Mouse (Mus musculus) WW6 (cell line): Measurements from ENCODE around the gene Orc3.

Experiments
- DNase-seq: peaks from one replicate; pipeline ENCODE4 v3.0.0-alpha.2; 2013; ENCODE audit warnings: low read depth, low spot score

Orc3 gene

DNA sequence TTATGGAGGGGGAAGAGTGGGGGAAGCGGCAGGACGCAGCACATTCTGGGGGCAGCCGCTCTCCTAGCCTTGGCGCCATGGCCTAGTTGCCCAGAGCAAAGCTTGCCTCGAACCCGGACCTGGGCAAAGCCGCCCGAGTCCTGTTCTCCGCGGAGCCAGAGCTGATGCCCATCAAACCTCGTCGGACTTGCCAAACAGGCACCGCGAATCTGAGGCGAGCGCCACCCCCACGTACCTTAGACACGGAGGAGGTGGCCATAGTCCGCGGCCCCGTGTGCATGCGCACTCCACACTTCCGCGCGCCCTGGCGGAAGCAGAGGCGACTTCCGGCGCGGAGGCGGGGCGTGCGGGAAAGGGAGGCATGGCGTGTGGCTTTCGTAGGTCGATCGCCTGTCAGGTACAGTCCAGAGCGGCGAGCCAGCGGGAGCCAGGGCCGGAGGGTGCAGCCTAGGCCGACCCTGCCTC lies at the start of gene Orc3, which contains the start of gene Rars2:
Orc3 (minus strand) TSS at position 315 of the 465 bp plus-strand sequence.
Rars2 (plus strand) TSS at position 328 of the 465 bp plus-strand sequence.
- peak; percentile 76 for DNase-seq

DNA sequence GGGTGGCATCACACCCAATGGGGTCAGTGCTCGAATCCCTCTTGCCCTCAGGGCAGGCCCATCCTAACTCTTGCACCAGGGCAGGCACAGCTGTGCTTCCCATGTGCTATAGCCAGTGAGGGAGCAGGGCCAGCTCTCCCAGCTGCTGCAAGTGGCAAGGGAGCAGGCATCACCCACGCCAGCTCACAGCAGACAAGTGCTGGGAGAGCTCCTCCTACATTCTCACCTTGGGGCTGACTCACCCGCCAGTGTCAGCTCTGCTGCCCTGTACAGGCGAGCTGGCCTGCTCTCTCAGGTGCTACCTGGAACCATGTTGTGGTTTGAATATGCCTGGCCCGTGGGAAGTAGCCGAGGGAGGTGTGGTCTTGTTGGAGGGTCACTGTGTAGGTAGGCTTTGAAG lies 47.2 kb upstream of the Orc3 start:
- DNase-seq, result no peak

DNA sequence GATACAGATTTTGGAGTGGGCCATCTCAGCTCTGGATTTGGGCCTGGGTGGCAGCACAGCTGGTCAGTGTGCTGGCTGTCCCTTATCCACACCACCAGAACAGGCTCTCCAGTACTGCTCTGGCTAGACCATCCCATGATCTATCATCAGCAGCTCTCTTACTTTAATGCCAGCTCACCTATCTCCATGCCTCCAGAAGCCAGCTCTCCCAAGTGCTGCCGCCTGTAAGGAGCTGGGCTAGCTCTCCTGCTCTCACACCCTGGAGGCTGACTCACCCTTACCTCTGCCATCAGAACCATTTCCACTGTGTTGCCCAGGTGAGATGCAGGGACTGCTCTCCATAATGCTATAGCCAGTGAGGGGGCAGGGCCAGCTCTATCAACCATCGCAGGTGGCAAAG lies 46.8 kb upstream of the Orc3 start:
- DNase-seq, result no peak

DNA sequence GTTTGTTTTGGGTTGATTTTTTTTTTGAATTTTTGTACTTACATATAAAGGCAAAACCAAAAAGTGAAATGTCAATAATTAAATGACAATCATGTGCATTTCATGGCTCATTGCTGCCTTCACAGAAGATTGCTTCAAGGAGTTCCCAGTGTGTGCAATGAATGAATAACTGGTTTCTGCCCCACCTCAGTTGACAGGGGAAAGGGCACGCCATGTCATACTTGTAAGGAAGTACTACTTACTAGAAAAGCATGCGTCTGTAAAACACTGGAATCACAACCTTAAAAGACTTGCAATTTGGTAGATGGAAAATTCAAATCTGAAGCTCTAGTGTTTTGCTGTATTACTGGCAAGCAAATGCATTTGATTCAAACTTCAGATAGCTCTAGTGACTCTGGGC lies 44.3 kb upstream of the Orc3 start:
- DNase-seq, result no peak

DNA sequence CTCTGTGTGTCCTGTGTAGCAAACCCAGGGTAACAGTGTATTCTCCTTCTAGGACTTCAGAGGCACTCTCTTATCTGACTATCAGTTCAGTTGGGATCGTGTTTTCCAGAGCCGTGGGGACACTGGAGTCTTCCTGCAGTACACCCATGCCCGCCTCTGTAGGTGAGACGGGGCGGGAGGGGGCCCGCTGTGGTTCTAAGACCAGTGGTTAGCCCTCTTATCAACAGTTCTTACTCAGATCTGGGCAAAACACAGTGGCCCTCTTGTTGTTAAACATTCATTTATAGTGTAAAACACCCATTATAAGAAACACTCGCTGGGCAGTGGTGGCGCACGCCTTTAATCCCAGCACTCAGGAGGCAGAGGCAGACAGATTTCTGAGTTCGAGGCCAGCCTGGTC lies 41.4 kb upstream of the Orc3 start:
- DNase-seq, result no peak

DNA sequence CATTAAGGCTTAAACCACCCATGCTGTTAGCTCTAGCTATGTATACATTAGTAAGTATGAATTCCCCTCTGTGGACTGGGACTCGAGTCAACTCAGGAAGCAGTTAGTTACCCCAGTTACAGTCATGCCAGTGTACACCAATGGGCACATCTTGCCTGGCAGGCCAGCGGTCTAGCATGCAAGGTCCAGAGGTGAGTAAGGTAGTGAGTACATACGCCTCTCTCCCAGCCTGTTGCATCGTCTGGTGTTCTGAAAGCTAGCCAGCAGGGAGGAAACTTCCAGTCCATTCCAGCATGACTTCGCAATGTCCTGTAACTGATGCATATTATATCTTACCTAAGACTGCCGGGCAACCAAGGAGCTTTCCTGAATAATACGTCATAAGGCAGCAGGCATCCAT lies 38.4 kb upstream of the Orc3 start:
- DNase-seq, result no peak

DNA sequence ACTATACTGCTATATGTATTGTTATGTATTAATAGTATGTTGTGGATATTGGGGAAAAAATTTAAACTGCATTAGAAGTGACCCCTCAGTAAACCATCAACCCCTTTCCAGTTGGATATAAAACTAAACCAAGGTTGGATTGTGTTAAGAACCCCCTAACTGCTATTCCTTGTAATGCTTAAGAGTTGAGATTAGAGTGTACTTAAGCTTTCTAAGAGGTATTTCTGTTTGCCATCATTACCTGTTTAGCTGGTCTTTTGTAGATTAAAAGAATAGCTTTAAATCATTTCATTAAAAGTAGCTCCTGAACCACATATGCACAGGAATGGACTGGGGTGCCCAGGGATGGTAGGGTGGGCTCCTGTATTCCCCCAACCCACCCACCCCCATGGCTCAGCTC lies 30.0 kb upstream of the Orc3 start:
- DNase-seq, result no peak

DNA sequence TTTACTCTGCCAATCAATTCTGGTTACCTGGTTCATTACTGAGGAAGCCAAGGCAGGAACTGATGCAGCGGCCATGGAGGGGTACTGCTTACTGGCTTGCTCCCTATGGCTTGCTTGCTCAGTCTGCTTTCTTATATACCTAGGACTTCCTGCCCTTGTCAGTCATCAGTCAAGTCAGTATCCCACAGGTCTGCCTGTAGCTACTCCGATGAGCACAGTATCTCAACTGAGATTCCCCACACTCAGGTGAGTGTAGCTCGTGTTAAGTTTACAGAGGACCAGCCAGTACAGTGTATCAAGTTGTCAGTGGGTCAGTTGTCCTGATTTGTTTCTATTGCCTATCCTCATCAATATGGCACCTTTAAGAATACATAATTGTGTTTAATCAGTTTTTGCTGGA lies 26.0 kb upstream of the Orc3 start:
- no peak for DNase-seq

DNA sequence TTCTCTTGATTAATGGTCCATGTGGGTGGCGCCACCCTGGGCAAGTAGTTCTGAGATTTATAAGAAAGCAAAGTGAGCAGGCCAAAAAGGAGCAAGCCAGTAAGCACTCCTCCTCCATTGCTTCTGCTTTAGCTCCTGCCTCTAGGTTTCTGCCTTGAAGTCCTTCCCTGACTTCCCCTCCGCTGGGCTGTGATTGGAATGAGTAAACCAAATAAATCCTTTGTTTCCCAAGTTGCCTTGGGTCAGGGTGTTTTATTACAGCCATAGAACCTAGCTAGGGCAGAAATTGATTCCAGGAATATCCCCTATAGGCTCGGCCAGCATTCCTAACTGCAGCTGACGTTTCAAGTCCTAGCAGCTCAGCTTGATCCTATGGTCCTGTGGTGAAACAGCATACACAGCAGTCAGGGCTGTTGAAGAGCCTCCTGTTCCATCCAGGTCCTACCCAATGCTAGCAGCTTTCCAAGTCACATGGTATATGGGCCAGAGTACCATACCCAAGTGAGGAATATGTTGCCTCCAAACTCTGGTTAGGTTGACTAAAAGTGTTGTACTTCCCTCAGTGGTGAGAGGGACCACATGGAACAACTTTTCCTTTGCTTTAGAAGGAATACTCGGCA lies 25.1 kb upstream of the Orc3 start:
- no peak for DNase-seq

DNA sequence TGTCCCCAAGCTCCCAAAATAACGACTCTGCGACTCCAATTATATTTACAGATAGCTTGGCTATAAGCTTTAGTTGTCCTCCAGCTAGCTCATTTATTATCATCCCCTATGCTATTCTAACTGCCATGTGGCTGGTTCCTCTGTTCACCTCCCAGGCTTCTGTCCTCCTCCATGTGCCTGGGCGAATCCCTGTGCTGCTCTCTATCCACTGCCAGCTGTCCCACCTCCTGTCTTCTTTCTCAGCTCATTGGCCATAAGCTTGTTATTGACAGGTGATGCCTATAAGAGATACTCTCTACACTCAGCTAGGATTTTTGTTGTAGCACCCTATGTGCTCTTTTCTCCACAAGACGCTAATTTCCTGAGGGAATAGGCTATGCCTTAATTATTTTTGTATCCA lies 23.1 kb upstream of the Orc3 start:
- DNase-seq, result no peak

DNA sequence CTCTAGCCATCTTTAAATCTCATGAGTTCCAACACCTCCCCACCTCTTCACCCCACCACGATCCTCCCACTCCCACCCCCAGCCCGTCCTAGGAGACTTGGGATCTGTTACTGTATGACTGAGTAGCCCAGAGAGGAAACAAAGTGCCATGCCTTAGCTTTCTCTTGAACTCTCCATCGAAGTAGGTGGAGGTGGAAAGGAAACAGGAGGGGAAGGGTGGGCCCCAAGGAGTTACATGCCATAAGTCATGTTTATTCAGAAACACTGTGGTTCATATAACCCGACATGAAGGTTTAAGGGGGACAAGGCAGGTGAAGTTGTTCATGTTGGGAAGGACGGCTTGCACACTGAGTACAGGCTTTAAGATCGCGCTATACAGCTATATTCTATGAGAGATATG lies 22.6 kb upstream of the Orc3 start:
- DNase-seq, result no peak

DNA sequence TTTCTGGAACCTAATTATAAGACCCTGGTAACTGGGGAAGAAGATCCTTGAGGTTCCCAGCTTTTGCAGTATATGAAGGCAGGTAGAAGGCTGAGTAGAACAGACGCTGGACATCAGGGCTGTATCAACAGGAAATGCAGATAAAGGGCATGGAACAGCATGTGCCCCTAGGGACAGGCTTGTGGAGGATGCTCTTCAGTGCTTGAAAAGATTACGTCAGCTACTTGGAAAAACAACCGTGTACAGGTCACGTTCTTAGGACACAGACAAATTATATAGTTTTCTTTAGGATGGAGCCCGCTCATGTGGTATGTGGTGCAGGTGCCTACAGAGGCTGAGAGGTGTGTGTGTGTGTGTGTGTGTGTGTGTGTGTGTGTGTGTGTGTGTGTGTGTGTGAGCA lies 21.3 kb upstream of the Orc3 start:
- DNase-seq, result no peak

DNA sequence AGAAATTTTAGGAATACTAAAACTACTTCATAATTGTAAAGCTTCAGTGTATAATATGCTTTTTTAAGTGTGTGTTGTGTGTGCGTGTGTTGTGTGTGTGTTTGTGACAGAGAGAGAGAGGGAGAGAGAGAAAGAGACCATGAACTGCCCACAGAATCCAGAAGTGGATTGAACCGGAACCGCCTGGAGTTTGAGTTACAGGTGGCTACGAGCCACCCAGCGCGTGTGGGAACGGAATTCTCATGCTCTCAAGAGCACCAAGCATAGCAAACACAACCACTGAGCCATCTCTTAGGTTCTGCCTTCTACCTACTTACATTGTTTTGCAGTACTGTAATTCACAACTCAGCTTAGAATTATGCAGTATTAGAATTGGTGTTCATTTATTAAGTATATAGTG lies 19.4 kb upstream of the Orc3 start:
- no peak for DNase-seq

DNA sequence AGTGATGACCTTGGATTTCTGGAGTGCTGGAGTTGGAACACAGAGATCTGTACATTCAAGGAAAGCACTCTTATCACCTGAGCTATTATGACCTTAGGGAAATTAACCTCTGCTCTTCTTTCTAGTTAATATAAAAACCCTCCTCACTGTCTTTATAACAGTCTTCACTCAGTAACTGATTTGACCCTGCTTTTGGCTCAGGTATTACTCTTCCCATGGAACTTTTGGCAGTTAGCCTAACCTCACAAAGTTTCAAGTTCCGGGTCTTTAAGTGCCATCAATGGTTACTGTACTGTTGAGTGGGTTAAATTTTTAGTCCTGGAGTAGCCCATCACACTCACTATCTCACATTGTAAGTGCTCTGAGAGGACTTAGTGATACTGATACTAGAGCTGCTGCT lies 15.2 kb upstream of the Orc3 start:
- no peak for DNase-seq

DNA sequence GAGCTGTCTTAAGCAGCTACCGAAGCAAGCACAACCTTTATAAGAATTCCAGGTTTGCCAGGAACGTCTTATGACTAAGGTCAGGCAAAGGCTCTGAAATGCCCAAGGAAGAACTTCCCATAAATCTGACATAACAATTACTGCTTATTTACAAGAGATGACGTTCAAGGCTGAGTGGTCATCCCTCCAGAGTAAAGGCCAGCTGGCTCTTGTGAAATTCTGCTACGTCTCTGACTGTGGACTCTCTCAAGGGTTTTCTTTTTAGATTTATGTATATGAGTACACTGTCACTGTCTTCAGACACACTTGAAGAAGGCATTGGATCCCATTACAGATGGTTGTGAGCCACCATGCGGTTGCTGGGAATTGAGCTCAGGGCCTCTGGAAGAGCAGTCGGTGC lies 11.7 kb upstream of the Orc3 start:
- no peak for DNase-seq

DNA sequence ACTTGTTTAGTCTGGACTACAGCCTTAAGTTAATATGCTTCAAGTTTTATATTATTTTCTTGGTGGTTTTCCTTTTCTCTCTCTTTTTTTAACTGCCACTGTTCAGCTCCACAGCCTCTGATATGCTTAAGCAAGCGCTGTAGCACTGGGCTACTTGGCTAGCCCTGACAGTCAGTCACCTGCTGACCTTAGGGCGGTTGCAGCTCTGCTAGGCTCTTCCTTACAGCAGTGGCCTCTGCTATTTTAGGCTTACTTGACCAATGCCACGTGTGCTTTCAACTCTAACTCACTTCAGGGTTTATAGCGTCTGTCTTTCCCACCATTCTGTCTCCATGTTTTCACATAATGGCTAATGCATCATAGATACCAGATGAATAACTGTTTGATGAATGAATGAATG lies 10.8 kb upstream of the Orc3 start:
- no peak for DNase-seq

DNA sequence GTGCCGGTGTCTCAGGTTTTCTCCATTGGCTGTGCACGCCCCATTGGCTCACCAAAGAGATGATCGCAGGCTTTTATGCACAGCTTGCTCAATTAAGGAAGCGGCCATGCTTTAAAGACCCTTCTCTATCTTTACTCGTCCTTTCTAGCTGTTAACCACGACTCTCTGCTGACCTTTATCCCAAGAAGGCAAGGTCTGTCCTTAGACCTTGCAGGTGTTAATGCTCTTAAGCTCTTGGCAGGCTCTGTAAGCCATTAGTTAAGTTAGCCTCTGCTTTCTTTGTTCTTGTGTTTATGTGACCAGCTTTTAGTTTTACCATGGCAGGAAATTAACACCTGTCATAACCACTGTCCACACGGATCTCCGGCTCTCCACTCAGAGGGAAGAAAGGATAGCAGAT lies 1.4 kb upstream of the Orc3 start:
- no peak for DNase-seq

DNA sequence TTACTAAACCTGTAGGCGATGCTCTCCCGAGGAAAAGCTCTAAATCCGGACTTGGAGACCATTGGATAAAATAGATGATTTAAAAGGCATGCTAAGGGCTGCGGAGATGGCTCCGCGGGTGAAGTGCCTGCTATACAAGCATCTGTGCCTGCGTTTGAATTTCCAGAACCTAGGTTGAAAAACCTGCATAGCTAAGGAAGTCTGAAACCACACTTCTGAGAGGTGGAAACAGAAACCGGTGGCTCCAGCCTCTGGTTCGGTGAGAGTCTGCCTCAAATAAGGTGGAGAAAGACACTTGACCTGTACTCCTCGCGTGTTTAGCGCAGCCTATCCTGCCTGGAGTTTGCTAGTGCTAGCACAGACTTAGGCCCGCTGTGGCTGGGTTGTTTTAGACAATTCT lies 559 bp upstream of the Orc3 start:
- no peak for DNase-seq

DNA sequence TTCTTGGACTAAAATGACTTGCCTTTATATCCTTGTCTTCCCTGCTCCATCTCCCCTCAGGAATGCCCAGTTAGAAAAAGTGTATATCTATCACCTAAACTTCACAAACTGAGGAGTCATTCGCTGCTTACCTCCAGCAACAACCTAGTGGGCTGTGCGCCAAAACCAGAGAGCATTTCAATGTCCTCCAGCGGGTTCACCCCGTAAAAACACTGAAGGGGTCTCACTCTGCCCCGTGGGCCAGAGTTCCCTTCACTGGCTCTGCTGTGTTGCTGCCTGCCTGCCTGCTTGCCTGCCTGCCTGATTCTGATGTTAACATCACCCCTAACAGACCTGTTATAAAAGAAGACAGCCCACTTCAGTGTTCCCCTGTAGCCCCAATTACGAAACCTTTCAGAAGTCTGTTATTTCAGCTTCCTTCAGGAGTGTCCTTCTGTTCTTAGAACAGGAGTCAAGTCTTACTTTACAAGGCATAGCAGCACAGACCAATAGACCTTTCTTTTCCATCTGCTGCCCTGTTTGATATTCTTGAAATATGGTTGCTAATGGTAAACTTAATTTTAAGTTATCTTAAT lies 1.1 kb downstream of the Orc3 start:
- no peak for DNase-seq

DNA sequence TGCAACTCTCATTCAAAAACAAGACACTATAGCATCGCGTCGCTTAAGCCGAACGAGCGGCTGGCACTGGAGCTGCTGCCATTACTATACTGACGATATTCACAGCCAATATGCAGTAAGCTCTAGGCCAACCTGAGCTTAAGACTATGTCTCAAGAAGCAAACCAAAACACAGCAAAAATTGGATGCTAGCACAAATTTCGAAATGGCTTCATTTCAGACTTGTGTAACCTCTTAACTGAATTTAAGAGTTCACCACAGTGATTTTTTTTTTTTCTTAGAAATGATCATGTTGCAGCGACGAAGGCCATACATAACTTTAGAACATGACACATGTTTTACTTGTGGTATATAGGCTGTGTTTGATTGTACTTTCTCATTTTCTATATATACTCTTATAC lies 8.1 kb downstream of the Orc3 start:
- DNase-seq, result no peak

DNA sequence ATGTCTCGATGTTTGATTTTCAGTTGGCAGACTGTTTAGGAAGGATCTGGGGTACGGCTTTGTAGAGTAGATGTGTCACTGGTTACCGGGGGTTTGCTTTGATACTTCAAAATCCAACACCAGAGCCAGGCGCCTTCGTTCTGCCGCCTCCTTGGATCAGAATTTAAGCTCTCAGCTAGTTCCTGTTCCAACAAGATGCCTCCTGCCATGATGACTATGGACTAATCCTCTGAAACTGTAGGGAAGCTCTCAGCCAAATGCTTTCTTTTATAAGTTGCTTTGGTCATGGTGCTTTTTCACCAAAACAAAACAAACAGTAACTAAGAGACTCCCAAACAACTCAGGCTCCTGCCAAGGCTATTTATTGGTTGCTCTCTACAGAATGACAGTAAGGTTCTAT lies 11.6 kb downstream of the Orc3 start:
- no peak for DNase-seq

DNA sequence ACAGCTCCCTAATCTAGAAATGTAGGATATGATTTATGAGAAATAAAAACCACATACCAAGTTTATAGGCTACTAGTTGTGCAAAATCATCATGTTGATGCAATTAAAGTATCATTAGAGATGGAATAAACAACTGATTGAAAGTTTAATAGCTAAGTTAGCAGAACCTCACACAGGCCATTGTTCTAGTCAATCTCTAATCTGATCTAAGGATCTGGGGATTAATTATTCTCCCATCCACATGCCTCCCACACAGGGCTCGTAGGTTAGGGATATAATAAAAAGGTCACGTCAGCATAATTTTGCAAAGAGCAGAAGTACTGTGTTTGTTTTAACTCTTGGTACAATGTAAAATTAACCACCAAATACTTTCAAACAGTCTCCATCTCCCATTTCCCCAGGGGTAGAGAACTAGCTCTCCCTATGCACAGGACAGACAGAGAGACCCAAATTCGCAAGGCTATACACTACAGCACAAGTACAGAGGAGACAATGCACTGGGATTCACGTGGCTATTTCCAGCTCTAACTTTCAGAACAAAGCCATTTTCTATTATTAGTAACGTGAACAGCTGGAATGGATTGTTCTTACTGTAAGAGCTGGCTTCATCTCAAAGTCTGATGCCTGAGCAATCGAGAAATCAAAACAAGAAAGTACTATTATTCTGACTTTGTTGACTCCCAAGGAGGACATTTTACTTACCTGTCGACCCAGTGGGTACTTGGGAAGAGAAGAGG lies 29.7 kb downstream of the Orc3 start:
- no peak for DNase-seq

DNA sequence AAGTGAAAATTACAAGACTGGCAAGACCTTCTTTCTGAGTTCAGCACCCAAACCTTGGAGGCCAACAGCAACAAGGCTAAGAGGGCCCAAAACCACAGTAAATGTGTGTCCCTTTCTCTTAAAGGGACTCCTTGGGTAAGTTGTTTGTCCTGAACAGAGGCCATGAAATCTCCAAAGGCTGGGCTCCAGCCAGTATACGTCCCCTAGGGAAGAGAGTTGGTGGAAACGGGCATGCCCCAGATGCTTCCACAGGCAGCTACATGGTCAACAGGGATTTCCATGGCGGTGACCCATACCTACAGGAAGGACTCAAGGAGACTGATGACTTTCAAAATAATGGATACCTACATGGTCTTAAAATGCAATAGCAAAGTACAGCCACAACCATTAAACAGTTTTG lies 31.3 kb downstream of the Orc3 start:
- DNase-seq, result no peak
